Mouse (Mus musculus) naive thymus-derived CD4-positive, alpha-beta T cell, adult 2 months (primary cell): ENCODE measurements at regions not wholly inside any gene's neighbourhood (a gene's known extent, or its start where the extent isn't known, plus 50 kb on each side); places are given as distances from the start of the nearest gene placed in this dataset.
"Not testable (repeated sequence)": the region's sequence is repeated elsewhere in the genome, so short reads cannot be mapped to it uniquely, and the experiment has no call there.

Experiments used
- DNase-seq: peaks from one replicate; pipeline ENCODE4 v3.0.0-alpha.2; 2011; ENCODE audit warnings: low read depth

DNA sequence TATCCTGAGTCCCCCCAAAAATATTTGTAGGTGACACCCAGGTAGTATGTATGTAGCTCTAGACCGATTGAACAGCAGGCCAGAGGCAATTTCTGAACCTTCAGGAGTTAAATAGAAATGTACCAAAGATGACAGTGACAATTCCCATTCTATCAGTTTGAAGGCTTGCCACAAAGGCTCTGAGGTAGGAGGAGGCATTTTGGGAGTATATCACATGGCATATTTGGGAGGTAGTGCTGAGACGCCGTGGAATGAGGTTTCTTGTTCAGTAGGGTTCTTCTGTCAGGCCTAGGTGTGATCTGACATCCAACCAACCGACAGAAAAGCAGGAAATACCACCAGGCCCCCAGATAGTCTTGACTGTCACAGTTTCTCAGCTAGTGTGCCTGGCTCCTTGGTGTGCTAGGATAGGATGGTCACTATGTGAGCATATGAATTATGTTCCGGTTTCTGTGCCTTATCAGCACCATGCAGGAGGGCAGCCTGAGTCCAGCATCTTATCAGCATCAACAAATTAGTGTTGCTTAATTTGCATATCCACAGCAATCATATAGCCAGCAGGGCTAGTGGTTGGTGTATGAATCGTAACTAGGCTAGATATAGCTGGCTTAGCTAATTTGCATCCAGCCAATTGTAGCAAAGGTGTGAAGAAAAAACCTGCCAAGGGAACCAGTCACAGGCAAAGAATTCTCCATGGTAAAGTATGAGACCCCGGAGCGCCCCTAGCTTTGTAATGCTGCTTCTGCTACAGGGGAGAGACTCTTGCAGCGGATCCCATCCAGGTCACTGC, 136.3 kb upstream of the Bcor start:
- no peak for DNase-seq

DNA sequence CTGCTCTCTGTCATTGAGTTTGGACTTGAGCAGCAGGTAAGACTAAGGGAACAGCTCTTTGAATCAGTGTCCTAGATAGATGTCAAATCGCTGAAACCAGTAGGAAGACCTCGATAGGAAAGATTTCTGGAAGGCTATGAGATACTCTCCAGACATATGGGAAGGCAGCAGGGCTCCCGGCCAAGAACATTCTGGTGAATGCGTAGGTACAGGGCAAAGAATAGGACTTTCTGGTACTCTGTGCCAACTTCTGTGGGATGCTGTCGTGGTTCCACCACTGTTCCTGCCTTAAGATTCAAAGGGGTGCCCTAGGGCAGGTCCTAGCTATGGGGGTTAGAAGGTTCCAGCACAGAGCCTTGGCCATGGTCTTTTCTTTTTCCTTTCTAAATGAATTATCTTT, 138.5 kb upstream of the Bcor start:
- no peak for DNase-seq

GRCm38 (mm10) chrX:12299236-12299635, 139.1 kb upstream of the Bcor start:
- DNase-seq, result no peak

- DNase-seq, result no peak
Observed at GRCm38 (mm10) chrX:12304678-12305077, 144.5 kb upstream of the Bcor start.

DNA sequence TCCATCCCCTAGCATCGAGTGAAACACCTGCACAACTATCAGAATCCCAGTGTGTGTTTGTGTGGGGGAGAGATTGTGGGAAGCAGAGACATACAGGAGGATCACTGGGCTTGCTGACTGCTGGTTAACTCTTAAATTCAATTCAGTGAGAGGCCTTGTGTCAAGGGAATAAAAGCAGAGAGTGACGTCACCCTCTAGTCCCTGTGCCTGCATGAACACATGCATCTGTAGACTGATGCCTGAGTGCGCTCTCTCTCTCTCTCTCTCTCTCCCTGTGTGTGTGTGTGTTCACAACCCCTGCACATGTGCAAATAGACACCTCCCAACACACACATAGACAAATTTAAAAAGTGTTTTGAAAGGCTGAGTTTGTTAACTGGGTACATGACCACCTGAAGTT, 146.8 kb upstream of the Bcor start:
- DNase-seq, result no peak

- DNase-seq, result no peak
Observed at GRCm38 (mm10) chrX:12312534-12312933, 152.4 kb upstream of the Bcor start.

GRCm38 (mm10) chrX:12315658-12316057, 155.5 kb upstream of the Bcor start:
- DNase-seq, result no peak

DNA sequence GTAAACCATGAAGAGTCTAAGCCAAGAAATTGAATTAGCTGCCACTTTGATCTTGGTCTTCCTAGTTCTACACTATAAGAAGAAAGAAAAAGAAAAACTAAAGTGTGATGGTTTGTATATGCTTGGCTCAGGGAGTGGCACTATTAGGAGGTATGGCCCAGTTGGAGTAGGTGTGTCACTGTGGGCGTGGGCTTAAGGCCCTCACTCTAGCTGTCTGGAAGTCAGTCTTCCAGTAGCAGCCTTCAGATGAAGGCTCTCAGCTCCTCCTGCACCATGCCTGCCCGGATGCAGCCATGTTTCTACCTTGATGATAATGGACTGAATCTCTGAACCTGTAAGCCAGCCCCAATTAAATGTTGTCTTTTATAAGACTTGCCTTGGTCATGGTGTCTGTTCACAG, 157.3 kb upstream of the Bcor start:
- not testable (repeated sequence) for DNase-seq

- no peak for DNase-seq
Observed at GRCm38 (mm10) chrX:12318848-12319651, 158.9 kb upstream of the Bcor start.

DNA sequence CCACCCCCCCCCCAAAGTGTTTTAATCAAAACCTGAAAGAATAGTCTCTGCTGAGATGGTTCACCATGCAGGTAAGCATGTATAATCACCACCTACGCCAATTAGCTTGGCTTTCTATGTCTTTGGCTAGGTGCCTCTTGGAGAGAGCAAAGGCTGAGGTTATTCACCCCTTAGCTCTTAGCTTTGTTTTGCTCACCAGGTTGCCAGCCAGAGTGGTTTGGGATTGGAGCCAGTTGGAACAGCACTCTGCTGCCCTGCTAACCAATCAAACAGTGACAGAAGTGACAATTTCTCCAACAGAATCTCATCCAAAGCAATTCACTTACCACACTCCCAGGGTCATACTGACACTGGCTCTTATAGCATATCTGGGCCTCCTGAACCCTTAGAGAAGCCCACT, 162.3 kb upstream of the Bcor start:
- DNase-seq, result no peak

- no peak for DNase-seq
Observed at GRCm38 (mm10) chrX:12323268-12323667, 163.1 kb upstream of the Bcor start.

DNA sequence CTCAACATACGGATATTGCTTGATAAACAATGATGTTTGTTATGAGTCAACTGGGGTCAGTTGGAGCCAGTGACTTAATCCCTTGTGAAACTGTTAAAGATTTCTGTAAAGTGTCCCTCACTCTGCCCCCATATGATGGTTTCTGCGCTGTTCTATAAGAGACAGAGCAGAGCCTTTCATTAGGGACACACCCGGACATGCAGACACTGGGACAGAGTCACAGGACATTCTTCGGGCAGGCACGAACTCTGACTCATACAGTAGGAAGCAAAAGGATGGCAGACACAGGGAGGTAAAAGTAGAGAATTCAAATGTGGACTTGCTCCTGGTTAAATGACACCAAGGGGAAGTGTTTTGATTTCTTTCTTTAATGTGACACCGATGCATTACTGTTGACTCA, 163.7 kb upstream of the Bcor start:
- DNase-seq, result no peak

DNA sequence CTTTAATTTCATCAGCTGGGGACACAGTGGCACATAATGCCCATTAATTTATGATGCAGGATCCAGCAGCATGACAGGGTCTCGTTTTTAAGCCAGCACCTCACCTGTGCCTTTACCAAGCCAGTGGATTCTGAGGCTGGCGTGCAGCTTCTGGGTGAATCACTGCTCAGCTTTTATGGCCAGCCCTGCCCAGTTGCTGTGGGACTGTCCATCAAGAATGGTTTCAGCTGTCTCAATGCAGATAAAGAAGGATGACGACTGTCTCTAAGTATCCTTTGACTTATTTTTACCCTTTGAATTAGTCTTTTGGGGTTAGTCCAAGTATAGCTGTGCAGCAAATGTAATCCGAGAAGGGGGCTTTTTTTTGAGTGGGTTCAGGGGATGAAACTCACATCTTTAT, 167.3 kb upstream of the Bcor start:
- no peak for DNase-seq

DNA sequence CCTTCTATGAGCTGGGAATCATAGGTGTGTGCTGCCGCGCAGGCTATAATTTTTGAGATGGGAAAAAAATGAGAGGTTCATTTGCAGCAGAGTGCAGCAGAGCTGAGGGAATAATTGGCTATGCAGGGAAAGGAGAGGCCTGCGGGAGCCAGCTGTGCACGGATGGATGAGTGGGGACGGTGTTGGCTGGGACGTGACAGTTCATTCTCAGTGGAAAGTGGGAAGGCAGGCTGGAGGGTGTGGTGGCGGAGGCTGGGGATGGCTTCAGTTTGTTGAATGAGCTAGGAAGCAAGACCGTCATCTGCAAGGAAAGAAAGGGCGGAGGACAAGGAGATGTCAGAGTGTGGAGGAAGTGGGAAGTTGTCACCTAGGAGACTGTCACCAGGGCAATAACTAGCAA, 180.4 kb upstream of the Bcor start:
- no peak for DNase-seq

- DNase-seq, result no peak
Observed at GRCm38 (mm10) chrX:12341356-12341965, 181.3 kb upstream of the Bcor start.

DNA sequence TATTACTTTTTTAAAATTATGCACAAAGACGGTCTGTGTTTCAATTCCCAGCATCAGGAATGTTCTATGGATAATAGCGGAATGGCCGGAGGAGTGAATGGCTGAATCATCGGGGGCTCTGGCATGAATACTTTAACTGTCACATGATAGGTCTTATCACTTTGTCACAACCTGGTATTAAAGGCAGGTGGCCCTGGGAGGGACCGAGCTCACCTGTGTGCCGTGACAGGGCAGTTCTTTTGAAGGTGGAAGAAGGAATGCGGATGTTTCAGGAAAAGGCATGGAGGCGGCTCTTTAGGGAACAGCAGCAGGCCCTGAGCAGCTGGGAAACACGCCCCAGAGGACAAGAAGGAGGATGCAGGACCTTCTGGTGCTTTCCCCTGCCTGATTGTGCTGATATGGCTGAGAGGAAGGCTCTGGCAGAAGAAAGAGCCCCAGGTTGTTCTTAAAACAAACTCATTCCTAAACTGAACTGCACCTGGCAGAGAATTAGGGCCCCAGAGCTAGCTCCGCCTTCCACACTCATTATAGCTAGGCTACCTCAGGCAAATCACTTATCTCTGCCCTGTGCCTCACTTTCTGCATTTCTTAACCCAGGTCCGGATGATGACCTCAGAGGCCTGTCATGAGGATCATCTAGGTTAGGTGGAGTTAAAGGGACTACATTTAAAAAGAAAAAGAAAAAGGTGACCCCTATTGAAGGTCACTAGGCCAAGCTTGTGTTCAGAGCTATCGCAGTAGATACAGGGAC, 184.8 kb upstream of the Bcor start:
- DNase-seq, result no peak

DNA sequence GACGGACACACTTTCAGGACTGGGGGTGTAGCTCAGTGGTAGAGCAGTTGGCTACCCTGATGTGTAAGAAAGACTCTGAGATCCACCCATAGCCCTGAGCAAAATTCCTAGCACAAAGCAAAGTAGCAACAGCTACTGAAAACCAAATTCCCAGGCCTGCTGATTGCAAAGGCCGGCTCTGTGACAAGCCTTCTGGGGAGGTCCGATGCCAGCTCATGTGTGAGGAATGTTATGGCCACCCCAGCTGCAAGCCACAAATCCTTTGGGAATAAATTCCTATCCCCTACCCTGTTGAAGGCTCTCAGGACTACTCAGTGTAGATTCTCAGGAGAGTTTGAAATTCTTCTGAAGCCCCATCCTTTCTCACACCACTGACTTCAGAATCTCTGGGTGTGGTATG, 186.7 kb upstream of the Bcor start:
- no peak for DNase-seq

DNA sequence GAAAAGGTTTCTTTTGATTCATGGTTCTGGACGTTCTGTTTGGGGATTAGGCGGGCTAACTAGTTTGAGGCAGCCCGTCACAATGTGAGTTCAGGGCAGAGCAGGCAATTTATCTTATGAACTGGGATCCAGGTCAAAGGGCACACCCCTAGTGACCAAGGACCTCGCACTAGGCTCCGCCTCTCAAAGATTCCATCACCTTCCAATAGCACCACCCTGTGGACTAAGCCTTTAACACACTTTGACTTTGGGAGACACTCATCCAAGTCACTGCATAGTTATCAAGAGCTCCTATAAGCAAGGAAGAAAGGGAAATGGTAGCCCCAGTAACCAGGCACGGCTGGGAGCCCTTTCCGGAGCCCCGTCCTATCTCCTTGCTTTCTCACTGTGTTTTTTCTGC, 188.0 kb upstream of the Bcor start:
- peak; percentile 16 for DNase-seq

GRCm38 (mm10) chrX:12354875-12355274, 194.7 kb upstream of the Bcor start:
- no peak for DNase-seq

GRCm38 (mm10) chrX:12358026-12358425, 197.9 kb upstream of the Bcor start:
- DNase-seq, result no peak

DNA sequence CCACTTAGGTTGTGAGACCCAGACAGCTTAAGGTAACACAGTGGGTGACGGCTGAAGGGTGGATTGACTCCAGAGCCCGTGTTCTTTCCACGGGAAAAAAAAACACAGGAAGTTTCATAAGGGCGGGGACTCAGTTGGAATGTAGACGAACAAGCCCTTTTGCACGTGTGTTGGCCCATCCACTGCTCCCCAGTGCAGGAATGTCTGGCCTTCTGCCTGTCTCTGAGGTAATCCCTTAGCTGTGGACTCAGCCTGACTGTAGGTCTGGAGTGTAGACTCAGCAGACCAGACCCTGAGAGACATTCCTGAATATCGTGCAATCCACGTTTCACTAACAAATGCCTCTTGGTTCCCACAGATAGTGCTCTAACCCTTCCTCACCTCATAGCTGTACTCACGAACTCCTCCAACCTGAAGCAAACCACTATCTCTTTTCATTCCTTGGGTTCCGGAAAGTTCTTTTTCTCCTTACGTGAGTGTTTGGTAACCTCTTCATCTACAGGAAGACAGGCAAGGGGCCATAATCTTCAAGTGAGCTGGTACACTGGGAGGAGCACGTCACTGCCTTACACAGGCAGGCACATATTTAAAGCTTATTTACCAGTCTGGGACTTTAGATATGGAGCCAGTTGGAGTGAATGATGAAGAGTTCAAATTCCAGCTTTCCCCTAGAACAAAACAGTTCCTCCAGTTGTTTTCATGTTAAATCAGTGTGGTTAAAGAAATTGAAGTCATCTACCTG, 205.6 kb upstream of the Bcor start:
- DNase-seq, result no peak

DNA sequence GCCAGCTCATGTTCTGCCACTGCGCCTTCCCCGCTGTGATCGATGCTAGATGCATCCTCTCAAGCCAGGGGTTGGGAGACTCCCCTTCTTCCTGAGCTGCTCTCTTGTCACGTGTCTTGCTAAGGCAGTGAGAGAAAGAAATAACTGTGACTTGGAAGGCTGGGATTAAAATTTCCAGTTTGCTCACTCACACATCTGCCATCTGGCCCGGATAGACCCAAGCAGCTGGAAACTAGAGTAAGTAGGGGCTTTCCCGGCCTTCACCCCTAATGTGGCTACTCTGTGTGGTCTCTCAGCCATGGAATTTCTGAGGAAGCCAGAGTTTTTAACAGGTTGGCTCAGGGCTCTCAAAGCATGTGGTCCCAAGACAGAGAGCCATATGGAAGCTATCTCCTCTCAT, 206.6 kb upstream of the Bcor start:
- no peak for DNase-seq
